Mouse (Mus musculus): Measurements from ENCODE around the gene Rnf111.
"Not testable (repeated sequence)": the region's sequence is repeated elsewhere in the genome, so short reads cannot be mapped to it uniquely, and the experiment has no call there.

Rnf111 gene

DNA sequence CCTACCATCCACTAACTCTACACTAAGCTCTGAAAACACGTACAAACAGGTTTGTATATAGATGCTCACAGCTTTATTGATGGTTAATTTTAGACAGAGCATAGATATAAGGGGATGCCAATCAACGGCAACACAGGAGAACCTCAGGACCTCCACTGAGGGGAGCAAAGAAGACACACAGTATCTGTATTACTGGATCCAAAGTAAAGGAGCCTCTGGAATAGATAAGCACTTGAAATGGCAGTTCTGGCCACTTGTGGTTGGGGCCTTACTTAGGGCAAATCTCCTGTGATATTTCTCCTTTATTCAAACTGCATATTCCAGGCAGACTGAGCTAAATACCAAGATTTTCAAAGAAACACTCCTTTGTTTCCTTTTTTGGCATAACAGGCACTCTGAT, 10.5 kb downstream of the Rnf111 start:
- DNase-seq = no peak

DNA sequence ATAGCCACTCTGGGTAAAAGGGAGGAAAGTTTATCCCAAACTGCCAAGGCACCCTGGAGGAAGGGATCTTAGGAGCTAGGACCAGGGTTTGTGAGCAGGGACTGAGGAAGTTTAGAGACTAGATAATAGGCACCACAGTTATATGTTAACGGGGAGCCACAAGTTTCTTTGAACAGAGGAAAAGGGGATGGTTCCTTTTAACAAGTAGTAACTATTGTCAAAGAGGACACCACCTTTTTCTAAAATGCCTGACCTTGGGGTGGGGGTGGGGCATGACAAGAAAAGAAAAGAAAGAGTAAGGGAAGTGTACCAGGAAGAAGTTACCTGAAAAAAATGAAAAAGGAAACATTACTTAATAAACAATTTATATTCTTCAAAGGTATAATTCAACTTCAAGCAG, 12.3 kb downstream of the Rnf111 start:
- no peak for DNase-seq

DNA sequence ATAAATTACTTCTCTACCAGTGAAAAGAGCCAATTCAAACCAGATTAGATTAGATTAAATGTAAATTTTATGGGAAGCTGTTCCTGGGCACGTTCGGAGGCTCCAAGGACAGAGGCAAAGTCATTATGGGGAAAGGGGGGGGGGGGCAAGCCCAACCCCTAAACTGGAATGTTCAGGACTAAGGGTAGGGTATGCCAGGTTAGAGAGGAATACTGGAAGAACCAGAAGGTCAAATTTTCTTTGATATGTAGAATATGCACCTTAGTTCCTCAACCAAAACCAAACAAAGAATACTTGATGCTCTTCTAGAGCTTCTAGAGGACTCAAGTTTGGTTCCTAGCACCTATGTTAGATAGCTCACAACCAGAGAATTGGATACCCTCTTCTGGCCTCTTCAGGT, 16.1 kb downstream of the Rnf111 start:
- DNase-seq = no peak

DNA sequence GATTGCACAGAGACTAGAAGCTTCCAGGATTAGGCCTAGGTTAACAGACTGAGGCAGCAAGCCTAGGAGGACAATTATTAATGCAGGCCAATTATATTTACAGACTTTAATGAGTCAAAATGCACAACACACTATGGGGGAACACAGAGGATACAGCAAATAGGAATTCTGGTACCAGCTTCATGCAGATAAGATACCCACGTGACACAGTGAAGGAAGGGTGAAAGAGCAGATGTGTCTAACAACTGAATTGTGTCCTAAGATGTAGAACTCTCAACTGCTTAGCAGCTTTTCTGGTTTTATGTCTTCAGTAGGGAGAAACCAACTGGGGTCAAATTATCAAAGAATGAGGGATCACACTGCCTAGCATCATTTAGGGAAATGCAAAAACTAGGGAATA, 17.7 kb downstream of the Rnf111 start:
- no peak for DNase-seq

DNA sequence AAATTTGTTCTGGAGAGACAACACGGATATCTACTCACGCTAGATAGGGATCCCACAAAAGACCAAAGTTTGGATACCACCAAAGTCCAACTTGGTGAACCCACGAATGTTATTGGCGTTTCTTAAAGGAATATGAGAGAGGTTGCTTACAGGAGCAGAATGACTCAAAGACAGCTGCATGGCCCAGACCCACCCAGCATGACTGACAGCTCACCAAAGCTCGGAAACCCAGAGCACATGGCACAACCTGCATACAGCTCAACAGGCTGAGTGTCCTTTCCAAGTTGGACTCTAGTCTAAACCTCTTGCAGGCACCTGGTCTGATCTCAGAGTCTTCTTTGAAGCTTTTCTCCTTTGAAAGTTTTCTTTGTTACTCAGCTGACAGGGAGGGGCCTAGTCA, 20.0 kb downstream of the Rnf111 start:
- DNase-seq = no peak

DNA sequence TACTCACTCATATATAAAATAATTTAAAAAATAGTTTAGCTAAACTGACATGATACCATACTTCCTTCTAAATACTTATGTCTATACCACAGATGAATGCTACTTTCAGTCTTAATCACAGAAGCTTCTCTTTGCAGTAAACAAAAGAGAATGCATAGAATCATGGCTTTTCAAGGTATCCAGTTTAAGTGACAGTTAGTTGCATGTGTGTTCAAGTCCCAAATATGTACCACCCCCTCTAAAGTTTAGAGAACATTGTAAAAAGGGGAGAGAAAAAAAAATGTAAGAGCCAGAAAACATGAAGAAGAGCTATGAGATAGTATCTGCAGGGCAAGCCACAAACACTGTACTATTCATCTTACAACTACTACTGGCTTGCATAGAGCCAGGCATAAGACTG, 21.7 kb downstream of the Rnf111 start:
- no peak for DNase-seq

DNA sequence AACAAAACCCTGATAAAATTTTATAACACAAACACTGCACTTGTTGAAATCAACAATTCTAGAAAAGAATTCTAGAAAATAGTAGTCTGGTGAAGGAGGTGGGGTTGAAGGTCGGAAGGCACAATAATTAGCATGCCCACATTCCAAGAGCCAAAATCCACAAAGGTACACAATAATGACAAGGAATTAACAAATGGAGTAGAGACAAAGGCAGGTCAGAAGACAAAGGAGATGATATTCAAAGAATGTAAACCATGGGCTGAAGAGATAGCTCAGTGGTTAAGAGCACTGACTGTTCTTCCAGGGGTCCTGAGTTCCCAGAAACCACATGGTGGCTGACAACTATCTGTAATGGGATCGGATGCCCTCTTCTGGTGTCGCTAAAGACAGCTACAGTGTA, 26.3 kb downstream of the Rnf111 start:
- no peak for DNase-seq

DNA sequence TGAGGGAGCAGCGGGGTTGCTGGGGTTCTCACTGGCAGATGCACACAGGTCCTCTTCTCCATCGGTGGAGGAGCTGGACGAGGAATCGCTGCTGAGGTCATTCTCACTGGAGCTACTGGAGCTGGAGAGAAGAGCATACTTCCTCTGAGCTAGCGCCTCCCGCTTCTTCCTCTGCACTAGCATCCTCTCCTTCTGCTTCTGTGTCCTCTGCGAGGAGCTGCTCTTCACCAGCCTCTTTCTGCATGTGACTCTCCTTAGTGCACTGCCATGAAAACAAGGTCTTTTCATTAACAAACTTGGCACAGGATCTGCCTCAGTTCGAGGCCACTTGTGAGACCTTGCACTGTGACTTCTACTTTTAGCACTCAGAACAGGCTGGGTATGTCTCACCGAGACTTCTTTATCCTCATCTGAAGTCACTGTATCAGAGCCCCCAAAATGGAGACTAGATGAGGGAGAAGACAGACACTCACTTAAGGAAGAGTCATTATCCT, 27.7 kb downstream of the Rnf111 start:
- DNase-seq = no peak

DNA sequence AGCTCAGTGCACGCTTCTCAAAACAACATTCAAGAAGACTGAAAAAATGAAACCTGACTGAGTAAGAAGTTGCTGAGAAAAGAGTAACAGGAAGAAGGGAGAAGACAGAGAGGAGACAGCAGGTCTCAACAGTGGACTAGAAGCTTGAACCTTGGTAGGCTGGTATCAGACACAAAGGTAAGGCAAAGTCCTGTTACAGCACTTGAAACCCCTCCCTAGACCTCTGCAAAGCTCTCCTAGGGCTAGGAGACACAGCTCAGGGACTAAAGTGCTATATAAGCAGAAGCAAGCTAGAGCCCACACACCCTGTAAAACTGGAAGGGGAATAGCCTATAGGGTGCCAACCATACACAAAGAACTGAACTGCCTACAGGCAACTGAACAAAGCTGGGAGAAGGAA, 30.1 kb downstream of the Rnf111 start:
- no peak for DNase-seq

DNA sequence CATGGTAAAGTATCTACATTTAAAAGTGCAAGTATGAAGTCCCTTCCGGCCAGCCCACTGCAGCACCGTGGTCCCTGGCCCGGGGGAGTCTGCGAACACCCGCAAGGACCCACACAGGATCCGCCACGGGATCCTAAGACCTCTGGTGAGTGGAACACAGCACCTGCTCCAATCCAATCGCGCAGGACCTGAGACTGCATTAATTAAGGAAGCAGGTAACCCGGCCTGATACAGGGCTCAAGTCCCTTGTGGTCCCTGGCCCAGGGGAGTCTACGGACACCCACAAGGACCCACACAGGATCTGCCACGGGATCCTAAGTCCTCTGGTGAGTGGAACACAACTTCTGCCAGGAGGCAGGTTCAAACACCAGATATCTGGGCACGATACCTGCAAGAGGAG, 40.4 kb downstream of the Rnf111 start:
- not testable (repeated sequence) for DNase-seq

DNA sequence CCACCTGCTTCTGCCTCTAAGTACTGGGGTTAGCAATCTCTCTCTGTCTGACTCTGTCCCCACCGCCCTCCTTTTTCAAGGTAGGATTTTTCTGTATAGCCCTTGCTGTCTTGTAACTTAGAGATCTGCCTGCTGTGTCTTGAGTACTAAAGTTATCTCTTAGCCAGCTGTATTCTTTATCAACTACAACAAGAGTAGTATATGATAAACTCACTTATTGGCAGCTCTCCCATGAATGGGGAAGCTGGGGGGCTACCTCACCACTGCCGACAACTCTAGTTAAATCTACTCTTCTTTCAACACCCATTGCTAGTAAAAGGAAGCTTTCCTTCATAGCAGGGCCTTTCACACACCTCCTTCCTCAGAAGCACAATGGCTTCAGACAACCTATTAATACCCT, 51.2 kb downstream of the Rnf111 start:
- DNase-seq = no peak

DNA sequence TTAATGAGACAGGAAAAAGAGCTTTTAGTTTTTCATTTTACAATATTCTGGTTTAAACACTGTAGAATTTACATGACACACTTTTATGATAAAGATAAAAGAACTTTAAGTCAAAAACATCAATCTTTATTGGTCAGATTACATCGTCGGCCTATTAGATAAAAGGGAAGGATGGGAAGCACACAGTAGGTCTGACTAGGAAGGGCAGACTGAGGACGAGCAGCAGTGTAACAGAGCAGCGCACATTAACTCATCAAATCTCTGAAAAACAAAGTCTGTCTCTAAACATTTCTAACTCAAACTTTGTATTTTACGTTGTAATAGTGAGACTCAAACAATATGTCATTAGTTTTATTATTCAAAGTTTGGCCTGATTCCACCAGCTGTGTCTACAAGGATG, 54.5 kb downstream of the Rnf111 start:
- no peak for DNase-seq

DNA sequence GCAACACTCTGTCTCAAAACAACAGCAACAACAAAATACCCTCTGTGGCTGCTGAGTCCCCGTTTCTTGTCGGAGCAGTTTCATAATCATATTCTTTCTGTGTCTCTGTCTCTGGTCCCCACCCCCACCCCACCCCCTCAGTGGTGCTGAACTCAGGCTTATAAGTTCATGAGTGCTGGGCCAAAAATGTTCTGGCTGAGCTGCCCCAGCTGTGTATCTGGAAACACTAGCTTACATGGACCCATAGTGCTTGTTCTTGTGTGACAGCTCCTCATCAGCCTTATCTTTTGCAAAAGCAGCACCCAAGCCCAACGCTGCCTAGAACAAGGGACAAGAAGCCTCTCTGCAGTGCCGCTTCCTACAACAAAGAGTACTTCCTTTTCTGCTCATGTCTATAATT, 63.6 kb downstream of the Rnf111 start:
- DNase-seq = no peak

DNA sequence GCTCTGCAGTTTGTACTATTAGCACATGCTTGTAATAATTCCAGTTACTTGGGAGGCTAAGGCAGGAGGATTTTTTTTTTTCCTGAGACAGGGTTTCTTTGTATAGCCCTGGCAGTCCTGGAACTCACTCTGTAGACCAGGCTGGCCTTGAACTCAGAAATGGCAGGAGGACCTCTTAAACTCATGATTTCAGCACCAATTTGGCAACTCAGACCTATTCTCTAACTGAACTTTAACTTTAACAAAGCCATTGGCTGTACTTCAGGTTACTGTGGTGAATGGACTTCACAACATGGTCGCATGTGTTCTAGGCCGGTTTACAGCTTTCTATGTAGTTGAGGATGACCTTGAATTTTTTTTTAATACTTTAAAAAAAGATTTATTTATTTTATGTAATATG, 80.9 kb downstream of the Rnf111 start:
- DNase-seq = no peak

DNA sequence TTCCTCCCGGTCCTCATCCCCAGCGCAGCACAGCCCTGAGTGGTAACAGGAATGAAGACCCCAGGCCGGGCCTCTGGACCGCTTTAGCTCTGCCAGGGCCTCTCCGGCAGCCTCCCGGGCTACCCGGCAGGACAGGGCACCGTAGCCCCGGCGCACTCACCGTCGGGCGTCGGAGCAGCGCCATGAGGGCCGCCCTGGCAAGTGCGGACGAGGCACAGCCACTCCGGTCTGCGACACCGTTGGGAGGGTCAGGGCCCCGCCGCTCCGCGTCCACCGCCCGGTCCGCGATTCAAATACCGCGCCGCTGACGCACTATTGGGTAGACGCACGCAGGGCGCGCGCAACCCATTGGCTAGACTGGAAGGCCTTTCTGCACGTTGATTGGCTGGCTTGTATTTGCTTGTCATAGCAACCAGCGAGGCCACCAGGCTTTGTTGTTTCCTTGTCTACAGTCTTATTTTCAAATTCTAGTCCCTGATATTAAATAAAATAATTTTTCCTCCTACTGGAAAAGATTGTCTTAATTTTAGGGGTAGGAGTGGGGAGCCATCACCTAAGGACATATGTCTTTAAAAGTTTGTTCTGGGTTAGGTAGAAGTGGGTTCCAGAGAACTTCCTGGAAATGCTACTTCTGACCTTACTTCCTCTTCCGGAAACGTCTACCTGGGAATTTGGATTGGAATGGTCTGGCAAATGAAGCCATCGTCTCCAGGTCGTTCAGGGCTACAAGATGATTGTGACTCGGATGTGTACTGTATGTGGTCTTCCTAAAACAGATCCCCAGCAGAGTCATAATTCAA, 82.1 kb downstream of the Rnf111 start, which contains the start of gene Ccnb2:
Gene Ccnb2, minus strand, starts transcription at position 291 of the 800 bp plus-strand sequence.
- peak; percentile 90 for DNase-seq

DNA sequence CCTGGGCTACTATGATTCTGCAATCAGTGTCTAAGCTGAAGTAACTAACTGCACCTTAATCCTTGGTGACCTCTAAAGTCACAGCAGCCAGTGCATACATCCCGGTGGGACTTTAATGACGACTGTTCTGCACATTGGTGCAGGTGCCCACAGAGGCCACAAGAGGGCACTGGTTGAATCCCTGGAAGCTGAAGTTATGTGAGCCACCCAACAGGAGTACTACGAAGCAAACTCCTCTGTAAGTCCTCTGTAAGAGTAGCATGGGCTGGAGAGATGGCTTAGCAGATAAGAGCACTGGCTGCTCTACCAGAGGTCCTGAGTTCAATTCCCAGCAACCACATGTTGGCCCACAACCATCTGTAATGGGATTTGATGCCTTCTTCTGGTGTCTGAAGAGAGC, 87.1 kb downstream of the Rnf111 start:
- no peak for DNase-seq

DNA sequence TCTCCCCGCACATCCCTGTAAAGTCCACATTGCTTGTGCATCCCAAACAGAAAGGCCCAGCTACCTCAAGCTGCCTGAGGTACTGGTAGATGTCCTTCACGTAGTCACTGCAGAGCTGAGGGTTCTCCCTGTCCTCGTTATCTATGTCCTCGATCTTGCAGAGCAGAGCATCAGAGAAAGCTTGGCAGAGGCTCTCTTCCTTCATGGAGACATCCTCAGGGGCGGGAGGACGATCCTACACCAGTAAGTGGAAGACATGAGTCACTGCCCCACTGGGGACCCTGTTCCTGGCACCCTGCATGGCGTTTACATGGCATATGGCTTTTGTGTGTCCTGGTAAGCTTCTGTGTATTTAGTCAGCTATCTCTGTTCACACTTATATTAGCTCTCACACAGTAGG, 90.5 kb downstream of the Rnf111 start:
- no peak for DNase-seq

DNA sequence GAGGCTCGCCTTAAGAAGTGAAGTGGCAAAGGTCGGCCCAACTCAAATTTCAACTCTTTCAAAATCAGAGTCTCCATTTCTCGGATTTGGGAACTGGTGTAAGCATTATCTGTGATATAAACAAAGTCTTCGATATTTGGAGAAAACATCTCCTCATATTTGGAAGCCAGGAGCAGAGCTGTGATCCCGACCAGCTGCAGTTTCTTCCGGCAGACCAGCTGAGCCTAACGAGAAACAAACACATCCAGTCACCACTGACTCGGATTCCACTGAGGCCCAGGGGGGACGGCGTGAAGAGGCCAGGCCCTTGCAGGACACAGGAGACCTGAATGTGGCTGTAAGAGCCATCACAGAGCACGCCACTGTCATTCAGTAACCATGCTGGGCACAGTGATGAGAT, 92.9 kb downstream of the Rnf111 start:
- no peak for DNase-seq

DNA sequence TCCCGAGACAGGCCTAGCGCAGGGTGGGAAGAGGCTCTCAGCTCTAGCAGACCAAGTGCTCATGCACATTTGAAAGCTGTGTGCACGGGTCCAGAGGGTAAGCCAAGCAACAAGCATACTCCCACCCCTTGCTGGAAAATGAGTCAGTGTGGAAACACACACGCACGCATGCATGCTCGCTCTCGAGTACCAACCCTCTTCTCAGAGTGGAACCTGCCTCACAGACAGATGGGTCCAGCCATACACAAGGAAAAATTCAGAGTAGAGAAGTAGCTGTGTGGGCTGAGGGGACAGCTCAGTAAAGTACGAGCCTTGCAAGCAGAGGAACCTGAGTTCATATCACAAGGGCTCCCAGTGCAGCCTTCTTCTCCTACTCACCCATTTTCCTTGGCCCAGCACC, 93.8 kb downstream of the Rnf111 start:
- DNase-seq = no peak

DNA sequence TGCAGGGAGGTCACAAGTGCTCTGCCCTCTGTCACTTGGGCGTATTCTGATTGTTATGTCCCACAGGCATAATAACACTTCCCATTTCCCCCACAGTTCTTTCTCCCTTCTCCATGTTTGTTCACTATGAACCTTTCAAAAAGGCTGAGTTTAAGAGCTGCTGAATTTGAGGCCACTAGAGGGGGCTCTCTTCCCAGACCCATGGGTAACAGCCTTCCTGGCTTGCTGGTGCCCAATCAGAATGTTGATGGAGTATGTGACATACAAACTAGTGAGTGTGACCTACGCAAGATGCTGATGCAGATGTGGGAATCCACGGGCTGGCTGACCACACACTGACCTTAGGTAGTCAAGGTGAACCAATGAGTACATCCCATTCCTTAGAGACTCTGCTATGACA, 94.7 kb downstream of the Rnf111 start:
- DNase-seq = no peak

DNA sequence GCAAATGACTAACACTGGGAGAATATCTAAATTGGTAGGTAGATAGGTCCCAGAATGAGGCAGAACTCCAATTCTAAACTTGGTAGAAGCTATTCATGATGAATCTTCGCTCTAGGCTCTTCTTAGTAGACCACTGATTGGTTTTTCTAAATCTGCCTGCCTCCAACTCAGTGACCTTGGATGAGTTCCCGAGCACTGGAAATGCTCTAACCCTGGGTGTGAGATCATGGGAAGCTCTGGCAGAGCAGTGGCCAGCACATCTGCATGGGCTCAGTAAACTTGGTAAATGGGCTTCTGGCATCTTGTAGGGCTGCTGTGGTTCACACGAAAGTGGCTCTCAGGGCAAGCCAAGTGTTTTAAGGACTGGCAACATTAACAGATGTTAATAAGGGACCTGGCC, 96.9 kb downstream of the Rnf111 start:
- DNase-seq = no peak

DNA sequence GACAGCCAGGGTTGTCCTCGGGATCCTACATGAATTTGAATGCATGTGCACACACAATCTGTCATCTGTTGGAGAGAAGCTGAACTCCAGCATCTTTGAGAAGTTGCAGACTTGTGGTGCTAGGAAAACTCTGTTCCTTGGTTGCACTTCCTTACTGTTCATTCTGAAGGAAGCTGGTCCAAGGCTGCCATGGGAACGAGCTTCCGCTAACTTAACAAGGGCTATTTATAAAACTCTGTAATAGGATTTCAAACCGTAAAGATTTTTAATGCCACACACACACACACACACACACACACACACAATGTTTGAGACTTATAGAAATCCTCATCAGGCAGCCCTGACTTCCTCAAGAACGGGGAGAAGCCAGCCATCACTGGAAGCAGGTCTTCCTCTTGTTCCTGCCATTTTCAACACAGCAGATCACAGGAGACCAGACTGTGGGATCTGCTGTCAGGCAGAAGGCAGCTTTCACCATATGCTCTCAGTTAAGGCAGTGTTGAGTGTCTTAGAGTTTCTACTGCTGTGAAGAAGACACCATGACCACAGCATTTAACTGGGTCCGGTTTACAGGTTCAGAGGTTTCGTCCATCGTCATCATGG, 101.5 kb downstream of the Rnf111 start:
- DNase-seq = peak; percentile 47

DNA sequence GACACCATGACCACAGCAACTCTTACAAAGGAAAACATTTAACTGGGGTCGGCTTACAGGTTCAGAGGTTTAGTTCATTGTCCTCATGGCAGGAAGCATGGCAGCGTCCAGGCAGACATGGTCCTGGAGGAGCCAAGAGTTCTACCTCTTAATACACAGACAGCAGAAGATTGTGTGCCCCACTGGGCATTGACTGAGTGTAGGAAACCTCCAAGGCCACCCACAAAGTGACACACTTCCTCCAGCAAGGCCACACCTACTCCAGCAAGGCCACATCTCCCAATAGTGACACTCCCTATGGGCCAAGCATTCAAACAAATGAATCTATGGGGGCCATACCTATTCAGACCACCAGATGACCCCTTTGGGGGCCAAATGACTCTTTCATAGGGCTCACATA, 107.4 kb downstream of the Rnf111 start:
- DNase-seq = no peak

DNA sequence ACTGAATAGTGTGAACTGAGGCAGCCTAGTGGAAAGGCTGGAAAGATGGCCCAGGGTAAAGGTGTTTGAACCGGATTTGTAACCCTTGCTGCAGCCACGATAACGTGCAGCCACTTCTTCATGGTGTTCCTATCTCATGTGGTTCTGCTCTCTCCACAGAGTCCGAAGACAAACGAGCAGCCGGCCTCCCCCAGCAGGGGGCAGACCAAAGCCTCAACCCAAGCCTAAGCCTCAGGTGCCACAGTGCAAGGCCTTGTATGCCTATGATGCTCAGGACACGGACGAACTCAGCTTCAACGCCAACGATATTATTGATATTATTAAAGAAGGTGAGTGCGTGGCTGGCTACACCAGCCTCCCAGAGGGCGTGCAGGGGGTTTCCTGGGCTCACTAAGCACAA, 107.9 kb downstream of the Rnf111 start:
- DNase-seq = no peak

DNA sequence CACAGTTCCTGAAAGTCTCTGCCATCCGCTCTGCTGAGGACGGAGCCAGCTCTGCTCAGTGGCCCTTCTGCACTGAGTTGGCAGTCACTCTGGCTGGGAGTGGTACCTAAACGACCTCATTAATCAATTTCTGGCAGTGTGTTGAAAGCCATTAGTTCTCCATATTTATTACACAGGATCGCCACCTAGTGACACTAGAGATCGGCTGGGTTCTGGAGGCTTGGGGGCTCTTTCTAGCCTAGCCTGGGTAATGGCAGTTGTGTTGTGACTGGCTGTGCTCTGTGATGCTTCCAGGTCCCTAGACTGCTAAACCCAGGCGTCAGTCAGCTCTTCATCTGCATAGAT, 111.0 kb downstream of the Rnf111 start:
- peak; percentile 51 for DNase-seq

Data from layer of hippocampus, adult 9-11 months (tissue).